Mouse (Mus musculus) stomach, embryonic 14.5 days (tissue): Measurements from ENCODE around the gene Gm12394. TPM values are rescaled to one million over a fixed set of nuclear protein-coding genes. Genes with fewer than 3 reads are reported as not detected.

Experiments
- ATAC-seq: fragments of 200-750 bp; cut with Nextera tagmentation; 2 replicates; pipeline ENCODE4 v1.8.0; 2017; ENCODE audit warnings: low read depth, moderate TSS enrichment; ENCODE audit not compliant: insufficient number of reproducible peaks, insufficient read depth, low FRiP score
- H3K27ac ChIP-seq: fragments of 300-500 bp; sonication (generic); 2 replicates; pipeline ENCODE4 v1.5.1; 2014; ENCODE audit warnings: mild to moderate bottlenecking, low read length, moderate library complexity, mixed read lengths
- H3K27me3 ChIP-seq: fragments of 300-500 bp; sonication (generic); 2 replicates; pipeline ENCODE4 v1.6.1; 2014; ENCODE audit warnings: low read length, control low read depth, mixed read lengths; ENCODE audit not compliant: control insufficient read depth, insufficient read depth
- H3K36me3 ChIP-seq: fragments of 300-500 bp; sonication (generic); 2 replicates; pipeline ENCODE4 v1.6.1; 2014; ENCODE audit warnings: mild to moderate bottlenecking, control low read depth, low read length, moderate library complexity, mixed read lengths; ENCODE audit not compliant: control insufficient read depth, insufficient read depth
- H3K4me1 ChIP-seq: fragments of 300-500 bp; sonication (generic); 2 replicates; pipeline ENCODE4 v1.6.1; 2014; ENCODE audit warnings: low read length, control low read depth, mixed read lengths; ENCODE audit not compliant: control insufficient read depth, insufficient read depth
- H3K4me2 ChIP-seq: fragments of 300-500 bp; sonication (generic); replicated peaks from 2 replicates; pipeline ENCODE4 v1.6.1; 2014; ENCODE audit warnings: low read depth, low read length, control low read depth
- H3K4me3 ChIP-seq: fragments of 300-500 bp; sonication (generic); 2 replicates; pipeline ENCODE4 v1.5.1; 2014; ENCODE audit warnings: low read depth, low read length, control low read depth
- H3K9ac ChIP-seq: fragments of 300-500 bp; sonication (generic); replicated peaks from 2 replicates; pipeline ENCODE4 v1.6.1; 2014; ENCODE audit warnings: low read depth, mild to moderate bottlenecking, control low read depth, low read length, moderate library complexity, mixed read lengths
- H3K9me3 ChIP-seq: fragments of 300-500 bp; sonication (generic); 2 replicates; pipeline ENCODE4 v1.6.1; 2016; ENCODE audit warnings: low read depth, low read length, control low read depth; ENCODE audit not compliant: control insufficient read depth
- WGBS: fragments of 180-500 bp; shearing (Covaris S2); extraction: QIAGEN DNeasy Blood & Tissue Kit; methylation state at CpG from one replicate; pipeline ENCODE4 v1.1.7; 2014; 5-methylcytosine and 5-hydroxymethylcytosine counted together
- polyA plus RNA-seq: library from polyadenylated mRNA; unstranded; fragments of >200 nt; fragmentation: Nextera tagmentation; extraction: Ambion mirVana; gene quantifications from 2 replicates; pipeline ENCODE4 v1.2.1, GENCODE M21; 2014

Gm12394 gene
- polyA plus RNA-seq, 1 experiment from 2014 or later: not detected

DNA sequence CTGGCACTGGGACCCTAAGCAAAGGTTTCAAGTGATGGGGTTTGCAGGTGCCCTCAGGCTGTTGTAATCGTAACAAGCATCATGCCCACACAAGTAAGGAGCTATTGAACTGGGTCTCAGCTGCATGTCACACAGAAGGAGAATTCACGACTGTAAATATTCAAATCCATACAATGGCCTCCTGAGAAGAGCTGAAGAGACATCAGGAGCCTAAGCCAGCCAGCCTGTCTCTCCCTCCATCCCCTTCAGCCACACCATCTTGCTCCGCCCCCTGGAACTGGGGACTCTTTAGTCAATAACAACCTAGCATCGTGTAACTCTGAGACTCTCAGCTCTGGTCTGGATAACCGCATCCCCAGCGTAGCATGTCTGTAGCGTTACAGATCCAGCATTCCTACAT is 34.6 kb upstream of the Gm12394 start:
- Histone ChIP-seq H3K4me3 (no peak overlapping the region), H3K4me1 (no peaks in the 10 kb centered on the region), H3K36me3 (no peaks in the 10 kb centered on the region), H3K27ac (no peak overlapping the region), H3K9me3 (no peaks in the 10 kb centered on the region), H3K4me2 (no peak overlapping the region), H3K9ac (no peak overlapping the region), H3K27me3 (no peaks in the 10 kb centered on the region)
- no peak for ATAC-seq
- WGBS: 66% methylated on average over 7 of the region's 7 CpGs

DNA sequence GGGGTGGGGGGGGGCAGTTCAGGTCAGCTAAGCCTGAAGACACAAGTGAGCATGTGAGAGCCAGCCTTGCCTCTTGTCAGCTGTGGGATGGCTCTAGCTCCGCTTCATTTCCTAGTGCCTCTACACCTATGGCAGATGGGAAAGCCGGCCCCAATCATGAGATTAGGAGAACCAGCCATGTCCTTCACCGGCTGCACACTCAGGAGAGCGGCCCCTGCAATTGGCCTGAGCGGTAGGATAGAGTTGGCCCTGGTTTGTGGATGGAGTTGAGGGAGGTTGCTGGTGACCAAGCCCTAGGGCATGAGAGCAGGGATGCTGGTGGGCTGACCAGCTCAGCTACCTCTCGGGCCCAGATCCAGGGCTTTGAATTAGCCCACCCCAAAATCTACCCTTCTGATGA is 32.2 kb upstream of the Gm12394 start:
- H3K4me3 ChIP-seq: no peak overlapping the region
- no peaks in the 10 kb centered on the region for H3K4me1 ChIP-seq
- 94% methylated on average over 6 of the region's 6 CpGs for WGBS
- no peak overlapping the region for H3K9ac ChIP-seq
- no peak overlapping the region for H3K27ac ChIP-seq
- no peaks in the 10 kb centered on the region for H3K36me3 ChIP-seq
- H3K27me3 ChIP-seq: no peaks in the 10 kb centered on the region
- H3K9me3 ChIP-seq: no peaks in the 10 kb centered on the region
- no peak for ATAC-seq
- H3K4me2 ChIP-seq: no peak overlapping the region

- 85% methylated on average over 6 of the region's 6 CpGs for WGBS
- Histone ChIP-seq H3K9me3 (no peaks in the 10 kb centered on the region), H3K4me3 (no peak overlapping the region), H3K36me3 (no peaks in the 10 kb centered on the region), H3K27me3 (no peaks in the 10 kb centered on the region), H3K27ac (no peak overlapping the region), H3K9ac (no peak overlapping the region), H3K4me2 (no peak overlapping the region), H3K4me1 (no peaks in the 10 kb centered on the region)
- no peak for ATAC-seq
Measured at GRCm38 (mm10) chr4:42886926-42887325, 30.4 kb upstream of the Gm12394 start.

- ATAC-seq: no peak
- H3K9me3 ChIP-seq: no peaks in the 10 kb centered on the region
- no peak overlapping the region for H3K27ac ChIP-seq
- H3K4me3 ChIP-seq: no peak overlapping the region
- WGBS: 55% methylated on average over 1 of the region's 1 CpGs
- H3K9ac ChIP-seq: no peak overlapping the region
- no peaks in the 10 kb centered on the region for H3K27me3 ChIP-seq
- no peaks in the 10 kb centered on the region for H3K36me3 ChIP-seq
- no peak overlapping the region for H3K4me2 ChIP-seq
- H3K4me1 ChIP-seq: no peaks in the 10 kb centered on the region
Measured at GRCm38 (mm10) chr4:42880677-42880948, 24.0 kb upstream of the Gm12394 start.

DNA sequence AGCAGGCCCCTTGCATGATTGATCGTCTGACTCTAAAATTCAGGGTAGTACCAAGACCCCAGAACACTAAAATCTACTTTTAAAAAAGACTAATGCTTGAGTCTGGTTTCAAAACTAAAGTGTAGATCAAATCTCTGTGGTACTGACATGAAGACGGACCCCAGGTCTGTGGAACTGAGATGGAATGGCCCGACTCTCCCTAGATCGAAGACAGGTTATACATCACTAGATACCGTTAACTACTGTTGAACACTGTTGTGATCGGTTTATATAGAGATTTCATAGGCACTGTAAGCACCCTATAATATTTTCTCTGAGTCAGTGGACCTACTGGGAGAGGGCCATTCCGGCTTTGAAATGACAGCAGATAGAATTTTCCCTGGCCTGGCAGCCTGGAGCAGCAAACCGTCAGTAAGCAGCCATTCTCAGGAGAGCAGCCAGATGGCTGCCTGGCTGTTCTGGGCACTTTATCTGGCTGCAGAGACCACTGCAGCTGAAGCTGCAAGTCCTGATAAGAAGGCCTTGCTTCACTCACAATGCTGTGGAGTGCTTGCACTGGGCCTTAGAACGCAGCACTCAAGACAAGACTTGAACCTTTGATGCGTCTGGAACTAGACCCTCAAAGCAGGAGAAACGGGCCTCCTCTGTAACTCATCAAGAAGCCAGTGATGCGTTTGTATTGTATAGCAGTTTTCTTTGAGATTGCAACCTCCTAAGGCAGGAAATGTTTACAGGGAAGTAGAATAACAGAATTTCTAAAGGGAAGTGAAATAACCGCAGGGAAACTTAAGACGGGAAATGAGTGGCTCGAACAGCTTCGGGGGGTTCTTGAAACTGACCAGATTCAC is 23.5 kb upstream of the Gm12394 start:
- Histone ChIP-seq H3K4me3 (no peak overlapping the region), H3K9me3 (no peaks in the 10 kb centered on the region), H3K27me3 (no peaks in the 10 kb centered on the region), H3K4me1 (no peaks in the 10 kb centered on the region), H3K36me3 (no peaks in the 10 kb centered on the region), H3K9ac (no peak overlapping the region), H3K4me2 (no peak overlapping the region), H3K27ac (no peak overlapping the region)
- WGBS: 75% methylated on average over 16 of the region's 16 CpGs
- ATAC-seq: peak; percentile 69; the same call in 1 of the 2 replicates

- WGBS: 86% methylated on average over 2 of the region's 2 CpGs
- Histone ChIP-seq H3K4me3 (no peak overlapping the region), H3K4me2 (no peak overlapping the region), H3K9ac (no peak overlapping the region), H3K27me3 (no peaks in the 10 kb centered on the region), H3K27ac (no peak overlapping the region), H3K36me3 (no peaks in the 10 kb centered on the region), H3K9me3 (no peaks in the 10 kb centered on the region), H3K4me1 (no peaks in the 10 kb centered on the region)
- no peak for ATAC-seq
Measured at GRCm38 (mm10) chr4:42877657-42878056, 21.1 kb upstream of the Gm12394 start.

- ATAC-seq: peak; percentile 90; the same call in 1 of the 2 replicates
- Histone ChIP-seq H3K4me3 (no peak overlapping the region), H3K27me3 (no peaks in the 10 kb centered on the region), H3K36me3 (no peaks in the 10 kb centered on the region), H3K9ac (no peak overlapping the region), H3K4me1 (no peaks in the 10 kb centered on the region), H3K4me2 (no peak overlapping the region), H3K9me3 (no peaks in the 10 kb centered on the region), H3K27ac (no peak overlapping the region)
- WGBS: 36% methylated on average over 5 of the region's 5 CpGs
Measured at GRCm38 (mm10) chr4:42876586-42877291, 20.2 kb upstream of the Gm12394 start.

DNA sequence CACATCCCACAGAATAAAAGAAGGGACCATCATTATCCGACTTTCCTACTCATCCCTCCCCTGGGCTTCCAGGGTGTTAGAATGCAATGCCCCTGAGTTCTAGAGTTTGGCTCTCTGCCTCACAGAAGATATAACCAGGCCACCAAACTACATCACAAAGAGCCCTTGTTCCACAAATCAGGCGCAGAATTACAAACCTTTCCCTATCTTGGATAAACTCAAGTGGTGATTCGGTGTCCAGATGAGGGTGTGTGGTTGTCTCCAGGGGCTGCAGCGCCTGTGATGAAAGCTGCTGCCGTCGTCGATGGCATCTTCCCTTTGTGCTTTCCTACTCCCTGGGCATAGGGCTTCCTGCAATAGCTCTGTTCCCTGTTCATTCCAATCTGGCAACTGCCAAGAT is 17.6 kb upstream of the Gm12394 start, which contains the start of gene Fam205c:
Gene Fam205c, minus strand, starts transcription at position 101 of the 400 bp plus-strand sequence.
- Histone ChIP-seq H3K4me3 (no peak within 1 kb of the TSS), H3K9ac (no peak within 1 kb of the TSS), H3K27me3 (no peaks in the 10 kb centered on the region), H3K4me1 (no peaks in the 10 kb centered on the region), H3K4me2 (no peak within 1 kb of the TSS), H3K27ac (no peak within 1 kb of the TSS), H3K36me3 (no peaks in the 10 kb centered on the region), H3K9me3 (no peaks in the 10 kb centered on the region)
- no peak for ATAC-seq
- WGBS: 86% methylated on average over 7 of the region's 7 CpGs
